Mouse (Mus musculus): ENCODE measurements around the gene Txnip. TPM values are rescaled to one million over a fixed set of nuclear protein-coding genes. Genes with fewer than 3 reads are reported as not detected.

Gene Txnip
- 252 and 270 TPM in 2 replicates for polyA plus RNA-seq (2012; rRNA removed; ENCODE audit: low replicate concordance)

GRCm38 (mm10) chr3:96557694-96558093, at the start of gene Txnip:
Txnip (plus strand) TSS chr3:96557957.

GRCm38 (mm10) chr3:96524914-96525313, 32.8 kb upstream of the Txnip start, which contains the start of gene Hfe2:
Hfe2 (plus strand) TSS chr3:96525172.

GRCm38 (mm10) chr3:96576690-96577541, 19.2 kb downstream of the Txnip start, which contains the start of gene Gm16253:
Gm16253 (plus strand) TSS chr3:96576984.

GRCm38 (mm10) chr3:96593790-96594560, 36.2 kb downstream of the Txnip start, which contains the start of gene Polr3gl:
Polr3gl (minus strand) TSS chr3:96594181.

GRCm38 (mm10) chr3:96596228-96596707, 38.5 kb downstream of the Txnip start, which contains the start of gene Ankrd34a:
Ankrd34a (plus strand) TSS chr3:96596636.

GRCm38 (mm10) chr3:96600639-96601250, 43.0 kb downstream of the Txnip start, which contains the start of gene Lix1l:
Lix1l (plus strand) TSS chr3:96601149.

Other genes starting within 250 kb of the Txnip start
- gene BC107364, start 105.7 kb upstream of the Txnip start, polyA plus RNA-seq (2012; rRNA removed; ENCODE audit: low replicate concordance) = not detected in 2 replicates
- 0.09 TPM in 1 of 2 replicates, not detected in the other for gene Hfe2, start 32.8 kb upstream of the Txnip start, polyA plus RNA-seq (2012; rRNA removed; ENCODE audit: low replicate concordance)
- gene Gm16253, start 19.0 kb downstream of the Txnip start, polyA plus RNA-seq (2012; rRNA removed; ENCODE audit: low replicate concordance) = not detected in 2 replicates
- 6.9 and 7.5 TPM in 2 replicates for gene Polr3gl, start 36.2 kb downstream of the Txnip start, polyA plus RNA-seq (2012; rRNA removed; ENCODE audit: low replicate concordance)
- 0.27 and 0.53 TPM in 2 replicates for gene Ankrd34a, start 38.7 kb downstream of the Txnip start, polyA plus RNA-seq (2012; rRNA removed; ENCODE audit: low replicate concordance)
- 3.6 and 5.3 TPM in 2 replicates for gene Lix1l, start 43.2 kb downstream of the Txnip start, polyA plus RNA-seq (2012; rRNA removed; ENCODE audit: low replicate concordance)
- gene Rbm8a, start 72.0 kb downstream of the Txnip start, polyA plus RNA-seq (2012; rRNA removed; ENCODE audit: low replicate concordance) = 2.2 and 2.3 TPM in 2 replicates
- 15.2 and 21.5 TPM in 2 replicates for gene Pex11b, start 77.4 kb downstream of the Txnip start, polyA plus RNA-seq (2012; rRNA removed; ENCODE audit: low replicate concordance)
- not detected in 2 replicates for gene Gm42957, start 77.5 kb downstream of the Txnip start, polyA plus RNA-seq (2012; rRNA removed; ENCODE audit: low replicate concordance)
- 0.72 and 0.88 TPM in 2 replicates for gene Itga10, start 87.6 kb downstream of the Txnip start, polyA plus RNA-seq (2012; rRNA removed; ENCODE audit: low replicate concordance)
- gene Ankrd35, start 112.2 kb downstream of the Txnip start, polyA plus RNA-seq (2012; rRNA removed; ENCODE audit: low replicate concordance) = 0.14 and 0.71 TPM in 2 replicates
- 15.4 and 22.8 TPM in 2 replicates for gene Pias3, start 138.4 kb downstream of the Txnip start, polyA plus RNA-seq (2012; rRNA removed; ENCODE audit: low replicate concordance)
- 2.1 and 2.7 TPM in 2 replicates for gene Nudt17, start 150.6 kb downstream of the Txnip start, polyA plus RNA-seq (2012; rRNA removed; ENCODE audit: low replicate concordance)
- 27.8 and 31.3 TPM in 2 replicates for gene Polr3c, start 169.7 kb downstream of the Txnip start, polyA plus RNA-seq (2012; rRNA removed; ENCODE audit: low replicate concordance)
- 8.6 and 9.7 TPM in 2 replicates for gene Rnf115, start 169.7 kb downstream of the Txnip start, polyA plus RNA-seq (2012; rRNA removed; ENCODE audit: low replicate concordance)